Mouse (Mus musculus): ENCODE measurements around the gene Rasgrp3. TPM values are rescaled to one million over a fixed set of nuclear protein-coding genes. Genes with fewer than 3 reads are reported as not detected.
"Not testable (repeated sequence)": the region's sequence is repeated elsewhere in the genome, so short reads cannot be mapped to it uniquely, and the experiment has no call there.

Rasgrp3 gene
- polyA plus RNA-seq, 1 experiment: 19.4 TPM

- H3K4me3 ChIP-seq (ENCODE audit: insufficient read depth, low read length): no peak overlapping the region
- TF ChIP-seq CTCF (IDR thresholded peaks at IDR 0.05; ENCODE audit: low read depth, low read length): no peak
- H3K4me1 ChIP-seq (ENCODE audit: control insufficient read depth, insufficient read depth, low read length): peaks cover 37% of the 10 kb centered on the region
- H3K27ac ChIP-seq (ENCODE audit: insufficient read depth, low read depth, low read length): 0 out of 2 replicates have a peak overlapping the region, but pooled peaks have one; percentile 32
These were observed 17.9 kb downstream of the Rasgrp3 start for GRCm38 (mm10) chr17:75453639-75454038.

GRCm38 (mm10) chr17:75456096-75456495 is 20.4 kb downstream of the Rasgrp3 start:
- H3K27ac ChIP-seq (ENCODE audit: insufficient read depth, low read depth, low read length); H3K4me3 ChIP-seq (ENCODE audit: insufficient read depth, low read length): not testable (repeated sequence)
- peaks cover 41% of the 10 kb centered on the region for H3K4me1 ChIP-seq (ENCODE audit: control insufficient read depth, insufficient read depth, low read length)

GRCm38 (mm10) chr17:75460621-75461020 is 24.9 kb downstream of the Rasgrp3 start:
- Histone ChIP-seq H3K4me3 (ENCODE audit: insufficient read depth, low read length) (no peak overlapping the region), H3K4me1 (ENCODE audit: control insufficient read depth, insufficient read depth, low read length) (peaks cover 50% of the 10 kb centered on the region), H3K27ac (ENCODE audit: insufficient read depth, low read depth, low read length) (peak overlapping the region; percentile 89)
- TF ChIP-seq POLR2A (IDR thresholded peaks at IDR 0.05; ENCODE audit: borderline replicate concordance, low read depth, low read length): no peak
- TF ChIP-seq CTCF (IDR thresholded peaks at IDR 0.05; ENCODE audit: low read depth, low read length): no peak

- no peak for TF ChIP-seq CTCF (IDR thresholded peaks at IDR 0.05; ENCODE audit: low read depth, low read length)
- TF ChIP-seq POLR2A (IDR thresholded peaks at IDR 0.05; ENCODE audit: borderline replicate concordance, low read depth, low read length): no peak
- H3K4me1 ChIP-seq (ENCODE audit: control insufficient read depth, insufficient read depth, low read length): peaks cover 55% of the 10 kb centered on the region
- no peak overlapping the region for H3K4me3 ChIP-seq (ENCODE audit: insufficient read depth, low read length)
- H3K27ac ChIP-seq (ENCODE audit: insufficient read depth, low read depth, low read length): peak overlapping the region; percentile 88
These were observed 26.1 kb downstream of the Rasgrp3 start for GRCm38 (mm10) chr17:75461771-75462170.

- Histone ChIP-seq H3K4me1 (ENCODE audit: control insufficient read depth, insufficient read depth, low read length) (peaks cover 59% of the 10 kb centered on the region), H3K27ac (ENCODE audit: insufficient read depth, low read depth, low read length) (peak overlapping the region; percentile 98)
- not testable (repeated sequence) for H3K4me3 ChIP-seq (ENCODE audit: insufficient read depth, low read length)
These were observed 27.5 kb downstream of the Rasgrp3 start for GRCm38 (mm10) chr17:75463223-75463622.

- Histone ChIP-seq H3K4me1 (ENCODE audit: control insufficient read depth, insufficient read depth, low read length) (peaks cover 61% of the 10 kb centered on the region), H3K27ac (ENCODE audit: insufficient read depth, low read depth, low read length) (peak overlapping the region; percentile 98)
- TF ChIP-seq POLR2A (IDR thresholded peaks at IDR 0.05; ENCODE audit: borderline replicate concordance, low read depth, low read length) (no peak), CTCF (IDR thresholded peaks at IDR 0.05; ENCODE audit: low read depth, low read length) (no peak)
These were observed 27.9 kb downstream of the Rasgrp3 start for GRCm38 (mm10) chr17:75463645-75464044.

GRCm38 (mm10) chr17:75464331-75464982 is 28.8 kb downstream of the Rasgrp3 start:
- H3K27ac ChIP-seq (ENCODE audit: insufficient read depth, low read depth, low read length): peak overlapping the region; percentile 98
- peaks cover 65% of the 10 kb centered on the region for H3K4me1 ChIP-seq (ENCODE audit: control insufficient read depth, insufficient read depth, low read length)
- peak overlapping the region; percentile 47 for H3K4me3 ChIP-seq (ENCODE audit: insufficient read depth, low read length)
- TF ChIP-seq CTCF (IDR thresholded peaks at IDR 0.05; ENCODE audit: low read depth, low read length) (no peak), POLR2A (IDR thresholded peaks at IDR 0.05; ENCODE audit: borderline replicate concordance, low read depth, low read length) (no peak)

More at GRCm38 (mm10) chr17:75463645-75464044, 27.9 kb downstream of the Rasgrp3 start:
- no peak overlapping the region for H3K4me3 ChIP-seq (ENCODE audit: insufficient read depth, low read length)

GRCm38 (mm10) chr17:75464983-75465634 is 29.4 kb downstream of the Rasgrp3 start:
- Histone ChIP-seq H3K4me3 (ENCODE audit: insufficient read depth, low read length) (peak overlapping the region; percentile 47), H3K4me1 (ENCODE audit: control insufficient read depth, insufficient read depth, low read length) (peaks cover 62% of the 10 kb centered on the region), H3K27ac (ENCODE audit: insufficient read depth, low read depth, low read length) (peak overlapping the region; percentile 98)
- TF ChIP-seq POLR2A (IDR thresholded peaks at IDR 0.05; ENCODE audit: borderline replicate concordance, low read depth, low read length): no peak
- no peak for TF ChIP-seq CTCF (IDR thresholded peaks at IDR 0.05; ENCODE audit: low read depth, low read length)

- Histone ChIP-seq H3K4me3 (ENCODE audit: insufficient read depth, low read length) (peak overlapping the region; percentile 47), H3K27ac (ENCODE audit: insufficient read depth, low read depth, low read length) (peak overlapping the region; percentile 98), H3K4me1 (ENCODE audit: control insufficient read depth, insufficient read depth, low read length) (peaks cover 63% of the 10 kb centered on the region)
- no peak for TF ChIP-seq CTCF (IDR thresholded peaks at IDR 0.05; ENCODE audit: low read depth, low read length)
- TF ChIP-seq POLR2A (IDR thresholded peaks at IDR 0.05; ENCODE audit: borderline replicate concordance, low read depth, low read length): no peak
These were observed 29.9 kb downstream of the Rasgrp3 start for GRCm38 (mm10) chr17:75465635-75465997.

GRCm38 (mm10) chr17:75466948-75467347 is 31.3 kb downstream of the Rasgrp3 start:
- Histone ChIP-seq H3K4me3 (ENCODE audit: insufficient read depth, low read length) (peak overlapping the region; percentile 38; the same call in 1 of the 2 replicates), H3K27ac (ENCODE audit: insufficient read depth, low read depth, low read length) (peak overlapping the region; percentile 98), H3K4me1 (ENCODE audit: control insufficient read depth, insufficient read depth, low read length) (peaks cover 62% of the 10 kb centered on the region)
- TF ChIP-seq CTCF (IDR thresholded peaks at IDR 0.05; ENCODE audit: low read depth, low read length) (no peak), POLR2A (IDR thresholded peaks at IDR 0.05; ENCODE audit: borderline replicate concordance, low read depth, low read length) (no peak)
